Mouse (Mus musculus): ENCODE data around the gene Med25.

The Med25 gene

DNA sequence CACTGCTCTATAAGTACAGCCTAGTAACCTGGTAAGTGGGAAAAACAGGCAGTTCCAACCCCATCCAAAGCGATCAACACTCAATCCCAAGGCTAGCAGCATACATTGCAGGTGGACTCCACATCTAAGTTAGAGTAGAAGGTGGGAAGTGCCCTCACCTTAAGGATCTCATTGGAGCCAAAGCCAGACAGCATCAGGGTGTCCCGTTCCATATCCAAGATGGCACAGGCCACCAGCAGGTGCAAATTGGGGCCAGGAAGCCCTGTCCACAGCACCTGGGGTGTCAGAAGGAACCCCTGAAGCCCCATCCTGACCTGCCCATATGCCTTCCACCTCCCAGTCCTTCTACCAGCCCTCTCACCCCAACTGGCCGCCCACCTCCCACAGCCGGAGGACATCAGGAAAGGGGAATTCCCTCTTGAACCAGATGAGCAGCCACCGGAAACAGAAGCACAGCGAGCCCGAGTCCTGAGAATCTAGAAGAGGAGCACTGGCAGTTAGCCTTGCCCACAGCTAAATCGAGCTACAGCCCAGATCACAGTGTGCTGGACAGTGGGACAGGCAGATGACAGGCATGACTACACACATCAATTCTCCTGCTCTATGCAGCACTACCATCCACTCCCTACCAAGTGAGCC is 50.6 kb downstream of the Med25 start:
- DNase-seq, result no peak

DNA sequence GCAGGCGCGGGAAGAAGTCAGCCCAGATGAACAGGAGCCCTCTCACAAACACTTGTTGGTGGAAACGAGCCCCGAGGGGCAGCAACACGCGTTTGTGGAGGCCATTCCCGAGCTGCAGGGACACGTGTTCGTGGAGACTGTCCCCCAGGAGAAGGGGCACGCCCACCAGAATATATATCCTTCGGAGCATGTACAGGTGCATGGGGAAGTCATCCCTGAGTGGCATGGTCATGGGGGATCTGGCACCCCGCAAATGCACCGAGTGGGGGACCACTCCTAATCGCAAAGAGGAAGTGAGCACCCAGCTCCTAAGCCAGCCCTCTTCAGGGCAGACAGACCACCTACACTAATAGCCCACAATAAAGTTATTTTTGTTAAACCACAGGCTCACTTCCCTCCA is 52.1 kb downstream of the Med25 start:
- no peak for DNase-seq

DNA sequence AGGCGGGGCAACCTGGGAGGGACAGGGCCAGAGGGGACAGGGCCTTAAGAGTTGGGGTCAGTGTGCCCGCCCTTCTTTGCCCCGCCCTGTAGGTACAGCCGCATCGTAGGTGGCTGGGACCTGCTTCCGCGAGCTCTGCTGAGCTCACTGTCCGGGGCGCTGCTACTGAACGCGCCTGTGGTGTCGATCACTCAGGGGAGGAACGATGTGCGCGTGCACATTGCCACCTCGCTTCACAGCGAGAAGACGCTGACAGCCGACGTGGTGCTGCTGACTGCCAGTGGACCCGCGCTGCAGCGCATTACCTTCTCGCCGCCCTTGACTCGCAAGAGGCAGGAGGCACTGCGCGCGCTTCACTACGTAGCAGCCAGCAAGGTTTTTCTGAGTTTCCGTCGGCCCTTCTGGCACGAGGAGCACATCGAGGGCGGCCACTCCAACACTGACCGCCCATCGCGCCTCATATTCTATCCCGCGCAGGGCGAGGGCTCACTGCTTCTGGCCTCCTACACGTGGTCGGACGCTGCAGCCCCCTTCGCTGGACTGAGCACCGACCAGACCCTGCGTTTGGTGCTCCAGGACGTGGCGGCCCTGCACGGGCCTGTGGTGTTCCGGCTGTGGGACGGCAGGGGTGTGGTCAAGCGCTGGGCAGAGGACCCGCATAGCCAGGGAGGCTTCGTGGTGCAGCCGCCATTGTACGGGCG is 52.9 kb downstream of the Med25 start:
- DNase-seq, result no peak

DNA sequence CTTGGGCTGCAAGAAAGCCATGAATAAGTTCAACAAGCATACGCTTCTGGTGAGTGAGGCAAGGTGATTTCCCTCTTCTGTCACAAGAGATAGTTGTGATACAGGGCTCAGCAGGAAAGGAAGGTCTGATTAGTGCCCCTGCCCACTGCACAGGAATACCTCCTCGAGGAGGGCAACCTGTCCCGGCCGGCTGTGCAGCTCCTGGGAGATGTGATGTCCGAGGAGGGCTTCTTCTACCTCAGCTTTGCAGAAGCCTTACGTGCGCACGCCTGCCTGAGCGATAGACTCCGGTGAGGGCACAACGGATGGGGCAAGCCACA is 53.4 kb downstream of the Med25 start:
- DNase-seq, result no peak

DNA sequence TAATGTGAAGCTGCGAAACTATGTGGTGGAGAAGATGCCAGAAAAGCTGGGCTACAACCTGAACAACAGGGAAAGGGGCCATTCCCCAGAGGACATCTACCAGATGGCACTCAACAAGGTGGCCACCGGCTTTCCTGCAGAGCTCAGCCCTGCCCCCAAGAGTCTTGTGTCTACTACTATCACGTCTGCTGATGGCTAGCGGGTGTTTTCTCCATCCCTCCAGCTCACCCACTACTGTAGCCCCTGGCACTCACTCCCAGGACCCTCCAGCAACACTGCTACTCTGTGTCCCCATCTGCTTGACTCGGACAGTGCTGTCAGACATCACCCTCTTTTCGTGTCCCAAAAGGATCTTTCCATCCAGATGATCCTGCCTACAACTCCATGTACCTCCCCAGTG is 54.4 kb downstream of the Med25 start:
- DNase-seq, result no peak

DNA sequence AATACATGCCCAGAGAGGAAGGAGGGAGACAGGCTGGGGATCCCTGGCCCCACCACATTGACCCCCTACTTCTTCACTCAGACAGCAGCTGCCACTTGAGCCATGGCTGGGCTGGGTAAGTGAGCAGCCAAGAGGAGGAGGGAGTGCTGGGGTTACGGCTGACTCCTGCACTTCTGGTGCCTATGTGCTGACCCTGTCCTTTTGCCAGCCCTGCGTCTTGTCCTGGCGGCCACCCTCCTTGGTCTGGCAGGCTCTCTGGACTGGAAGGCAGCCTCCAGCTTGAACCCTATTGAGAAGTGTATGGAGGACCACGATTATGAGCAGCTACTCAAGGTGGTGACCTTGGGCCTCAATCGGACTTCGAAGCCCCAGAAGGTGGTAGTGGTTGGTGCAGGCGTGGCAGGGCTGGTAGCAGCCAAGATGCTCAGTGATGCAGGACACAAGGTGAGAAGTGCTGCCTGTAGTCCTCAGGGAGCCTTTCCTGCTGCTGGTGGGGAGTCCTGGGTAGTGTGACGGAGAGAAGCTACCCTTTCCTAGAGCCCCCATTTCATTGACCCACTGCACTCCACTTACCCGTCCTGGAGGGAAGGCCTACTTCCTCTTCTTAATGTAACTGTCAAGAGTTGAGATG is 56.0 kb downstream of the Med25 start:
- DNase-seq, result no peak

DNA sequence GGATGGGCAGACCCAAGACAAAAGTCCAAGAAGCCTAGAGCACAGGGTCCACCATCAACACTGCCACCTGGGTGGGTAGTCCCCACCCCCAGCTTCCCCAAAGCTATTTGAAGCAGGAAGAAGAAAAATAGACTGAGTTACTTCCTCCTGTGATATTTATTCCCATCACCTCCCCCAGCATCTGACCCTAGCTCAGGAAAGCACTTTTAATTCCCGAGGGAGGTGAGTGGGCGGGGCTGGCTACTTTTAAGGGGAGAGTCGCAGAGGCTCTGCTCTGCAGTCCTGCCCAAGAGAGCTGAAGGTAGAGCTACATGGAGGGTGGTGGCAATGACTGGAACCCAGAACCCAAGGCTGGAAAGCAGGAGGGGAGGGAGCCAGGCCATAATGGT is 56.5 kb downstream of the Med25 start:
- DNase-seq, result no peak

DNA sequence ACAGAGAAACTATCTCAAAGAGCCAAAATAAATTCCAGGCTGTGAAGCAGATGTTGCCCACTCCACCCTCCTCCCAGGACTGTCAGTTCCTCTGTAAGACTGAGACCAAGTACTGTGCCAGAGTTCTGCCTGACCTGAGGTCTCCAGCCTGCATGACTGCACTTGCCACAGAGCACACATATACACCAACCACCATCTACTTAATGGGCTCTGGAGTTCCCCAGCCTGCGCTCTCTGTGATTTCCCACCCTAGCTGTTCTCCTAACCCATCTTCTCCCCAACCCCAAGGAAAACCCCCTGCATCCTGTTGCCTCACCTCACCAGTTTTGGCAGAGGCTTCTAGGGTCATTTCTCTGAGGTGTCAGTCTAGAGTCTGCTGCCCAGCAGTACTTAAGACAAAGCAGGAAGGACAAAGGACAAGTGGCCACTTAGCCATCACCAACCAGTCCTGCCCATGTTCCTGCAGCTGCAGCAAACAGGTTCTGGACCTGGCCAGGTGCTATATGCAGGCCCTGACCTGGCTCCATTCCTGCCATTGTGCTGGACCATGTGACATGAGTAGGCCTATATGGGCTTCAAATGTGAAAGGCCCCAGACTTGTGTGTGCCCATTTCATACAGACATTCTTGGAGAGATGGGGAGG is 57.0 kb downstream of the Med25 start:
- DNase-seq, result no peak

DNA sequence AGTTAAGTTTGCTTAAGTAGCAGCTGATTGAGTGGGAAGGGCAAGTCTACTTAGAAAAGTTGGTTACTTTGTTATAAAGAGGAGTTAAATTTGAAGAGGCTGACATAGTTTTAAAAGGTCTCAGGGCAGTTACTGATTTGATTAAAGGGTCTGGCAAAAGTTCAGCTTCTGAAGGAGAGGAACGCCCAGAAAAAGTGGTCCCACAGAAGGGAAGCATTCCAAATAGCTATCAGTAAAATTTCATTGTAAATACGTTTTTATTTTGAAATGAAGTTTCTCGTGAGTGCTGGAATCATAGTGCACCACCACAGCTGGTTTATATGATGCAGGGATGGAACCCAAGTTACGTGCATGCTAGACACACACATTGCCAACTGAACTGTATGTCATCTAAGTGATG is 59.7 kb downstream of the Med25 start:
- no peak for DNase-seq

DNA sequence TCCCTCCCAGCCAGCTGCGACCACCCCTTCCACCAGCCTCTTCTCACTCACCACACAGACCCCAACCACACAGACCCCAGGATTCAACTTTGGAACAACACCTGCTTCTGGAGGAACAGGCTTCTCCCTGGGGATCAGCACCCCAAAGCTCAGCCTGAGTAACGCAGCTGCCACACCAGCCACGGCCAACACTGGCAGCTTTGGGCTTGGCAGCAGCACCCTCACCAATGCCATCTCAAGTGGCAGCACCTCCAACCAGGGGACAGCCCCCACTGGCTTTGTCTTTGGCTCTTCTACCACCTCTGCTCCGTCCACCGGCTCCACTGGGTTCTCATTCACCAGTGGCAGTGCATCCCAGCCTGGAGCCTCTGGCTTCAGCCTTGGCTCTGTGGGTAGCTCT is 63.8 kb downstream of the Med25 start:
- DNase-seq, result no peak

DNA sequence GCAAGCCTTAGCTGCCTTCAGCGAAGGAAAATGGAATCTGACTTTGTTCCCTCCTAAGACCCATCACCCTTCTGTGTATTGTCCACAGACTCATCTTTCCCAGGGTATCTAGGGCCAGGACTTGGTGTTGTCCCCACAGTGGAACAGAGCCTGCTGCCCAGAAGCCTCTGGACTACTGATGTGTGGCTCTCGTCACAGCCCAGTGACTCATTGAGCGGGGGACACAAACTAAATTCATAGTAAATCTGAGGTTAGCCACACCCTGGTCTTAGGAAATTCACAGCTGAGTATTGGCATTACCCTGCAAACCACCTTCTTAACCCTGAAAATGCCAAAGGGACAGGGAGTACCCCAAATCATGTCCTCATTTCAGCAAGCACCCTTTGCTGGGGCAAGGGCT is 65.7 kb downstream of the Med25 start:
- DNase-seq, result no peak
